Mouse (Mus musculus) cerebellum, adult 2 months (tissue): ENCODE results near the gene Fbxl3.

Source experiments
- CTCF ChIP-seq: fragments of 200-500 bp; IDR thresholded peaks from 2 replicates; pipeline ENCODE4 v1.5.1; 2011; ENCODE audit warnings: low read depth, mild to moderate bottlenecking, control low read depth, low read length, moderate library complexity, borderline replicate concordance; ENCODE audit not compliant: insufficient read depth
- POLR2A ChIP-seq: fragments of 200-500 bp; IDR thresholded peaks from 2 replicates; pipeline ENCODE4 v1.6.1; 2011; ENCODE audit warnings: low read length, control low read depth, borderline replicate concordance; ENCODE audit not compliant: insufficient read depth

DNA sequence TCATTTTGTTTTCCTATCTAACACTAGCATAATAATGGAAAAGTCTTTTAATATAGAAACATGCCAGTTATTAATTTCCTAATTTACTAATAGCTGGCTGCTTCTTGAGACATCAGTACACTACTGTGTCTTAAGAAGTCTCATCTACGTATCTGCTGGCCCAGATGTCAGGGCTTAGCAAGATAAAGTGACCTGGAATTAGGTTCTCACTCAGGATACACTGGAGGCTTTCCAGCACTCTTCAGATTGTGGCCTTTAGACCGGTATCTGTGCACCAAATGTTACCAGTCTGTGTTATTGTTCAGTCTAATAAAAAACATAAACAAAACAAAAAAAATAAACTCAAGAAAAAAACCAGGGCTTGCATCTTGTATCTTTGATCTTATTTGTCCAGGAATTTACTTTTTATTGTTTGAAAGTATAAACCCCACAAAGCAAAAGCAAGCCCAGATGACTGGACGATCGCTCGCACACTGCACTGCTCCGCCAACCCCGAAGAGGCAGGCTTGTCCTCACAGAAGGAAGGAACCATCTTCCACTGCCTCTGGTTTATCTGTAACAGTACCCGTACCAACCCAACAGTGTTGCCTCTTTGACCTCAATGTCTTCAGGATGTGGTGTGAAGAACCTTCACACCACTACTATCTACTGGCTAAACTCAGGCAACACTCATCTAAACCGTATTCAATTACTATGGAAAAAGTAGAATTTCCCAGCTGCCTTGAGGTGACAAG lies 21.9 kb downstream of the Fbxl3 start:
- TF ChIP-seq POLR2A (no peak), CTCF (no peak)
